Comparison of ENCODE assay signal across 14 mouse cellular contexts in the genomic region with DNA sequence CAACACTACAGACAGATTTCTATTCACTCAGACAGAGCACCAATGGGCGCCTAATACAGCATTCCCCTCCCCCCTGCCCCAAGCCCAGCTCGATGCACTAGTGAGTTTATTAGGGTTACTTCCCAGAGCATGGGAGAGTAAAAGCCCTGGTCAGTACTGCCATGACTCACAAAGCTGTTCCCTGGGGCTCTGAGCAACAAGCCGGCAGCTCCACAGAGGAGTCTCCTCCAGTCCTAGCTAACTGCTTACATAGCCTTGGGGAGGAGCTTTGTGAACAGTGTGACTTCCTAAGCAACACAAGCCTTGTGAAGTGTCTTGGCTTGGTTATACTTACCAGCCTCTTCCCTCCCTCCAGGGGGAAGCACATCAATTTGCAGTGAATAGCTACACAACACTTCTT.
"Had no signal": no experiment of that assay in that cellular context is flagged by ENCODE, and none has a peak within 500 bp of the region (broad histone marks: within the 10 kb centered on the region; RNA-seq: fewer than 3 reads in every experiment).

No protein-coding gene starts in this region.

- H3K4me3 ChIP-seq: midbrain, embryonic 12.5 days; midbrain, embryonic 15.5 days; neural tube, embryonic 13.5 days had no signal

- H3K9me3 ChIP-seq: midbrain, embryonic 12.5 days; midbrain, embryonic 15.5 days; neural tube, embryonic 13.5 days had no signal

- ATAC-seq: liver, postnatal 0 days; lung, postnatal 0 days; midbrain, embryonic 15.5 days had no signal

- DNase-seq: kidney, adult 2 months; kidney, postnatal 25 days; left cerebral cortex, postnatal 4 days; liver, postnatal 0 days; lung, embryonic 14.5 days; thymus, adult 18-20 months; thymus, postnatal 36 days had no signal

- H3K27ac ChIP-seq: kidney, postnatal 0 days; liver, embryonic 14.5 days; macrophage; midbrain, embryonic 12.5 days; midbrain, embryonic 15.5 days; neural tube, embryonic 13.5 days had no signal

- H3K36me3 ChIP-seq: midbrain, embryonic 12.5 days; midbrain, embryonic 15.5 days; neural tube, embryonic 13.5 days had no signal

- H3K4me2 ChIP-seq: lung, embryonic 14.5 days; midbrain, embryonic 12.5 days; midbrain, embryonic 15.5 days; neural tube, embryonic 13.5 days had no signal

- H3K27me3 ChIP-seq: midbrain, embryonic 12.5 days; midbrain, embryonic 15.5 days; neural tube, embryonic 13.5 days had no signal

- H3K9ac ChIP-seq: liver, embryonic 14.5 days; liver, postnatal 0 days; lung, embryonic 14.5 days; midbrain, embryonic 12.5 days; midbrain, embryonic 15.5 days; neural tube, embryonic 13.5 days had no signal

- H3K4me1 ChIP-seq: midbrain, embryonic 12.5 days; midbrain, embryonic 15.5 days; neural tube, embryonic 13.5 days had no signal
